Mouse (Mus musculus): ENCODE data around the gene Gpc6.

- TF ChIP-seq CTCF (IDR thresholded peaks at IDR 0.05 in 2 of 3, conservative IDR thresholded peaks at IDR 0.05 in 1 of 3; ENCODE audit: control insufficient read depth in 1 of 3, insufficient read depth in 1 of 3, low read depth in 2 of 3, low read length in 3 of 3, poor library complexity in 1 of 3, severe bottlenecking in 1 of 3), result no peak; a peak in 1 of 6 replicates
- no peak for TF ChIP-seq EP300 (IDR thresholded peaks at IDR 0.05; ENCODE audit: low read depth in 1 of 2, low read length in 2 of 2)
- TF ChIP-seq ZC3H11A (IDR thresholded peaks at IDR 0.05; ENCODE audit: low read depth, low read length), result no peak
- TF ChIP-seq POLR2A (IDR thresholded peaks at IDR 0.05; ENCODE audit: control insufficient read depth in 1 of 2, insufficient read depth in 1 of 2, low read depth in 1 of 2, low read length in 2 of 2, poor library complexity in 1 of 2), result no peak
- TF ChIP-seq TBP (IDR thresholded peaks at IDR 0.05; ENCODE audit: low read depth, low read length), result no peak
- no peak for TF ChIP-seq MAZ (IDR thresholded peaks at IDR 0.05; ENCODE audit: low read depth, low read length)
- no peak for TF ChIP-seq MAFK (IDR thresholded peaks at IDR 0.05; ENCODE audit: borderline replicate concordance, low read depth, low read length)
- no peak for TF ChIP-seq NRF1 (IDR thresholded peaks at IDR 0.05; ENCODE audit: insufficient read depth, low read depth, low read length, poor library complexity, severe bottlenecking)
- no peak for TF ChIP-seq E2F4 (IDR thresholded peaks at IDR 0.05; ENCODE audit: borderline replicate concordance, low read depth, low read length)
- TF ChIP-seq TCF12 (IDR thresholded peaks at IDR 0.05; ENCODE audit: low read depth, low read length), result no peak
- no peak for TF ChIP-seq JUND (IDR thresholded peaks at IDR 0.05; ENCODE audit: low read depth, low read length)
These were observed 62.2 kb downstream of the Gpc6 start for GRCm38 (mm10) chr14:116987341-116987740.
